Mouse (Mus musculus): ENCODE measurements around the gene Cdh23. TPM values are rescaled to one million over a fixed set of nuclear protein-coding genes. Genes with fewer than 3 reads are reported as not detected.

Cdh23 gene
- polyA plus RNA-seq, 1 experiment from 2014 or later: 0.57 TPM

DNA sequence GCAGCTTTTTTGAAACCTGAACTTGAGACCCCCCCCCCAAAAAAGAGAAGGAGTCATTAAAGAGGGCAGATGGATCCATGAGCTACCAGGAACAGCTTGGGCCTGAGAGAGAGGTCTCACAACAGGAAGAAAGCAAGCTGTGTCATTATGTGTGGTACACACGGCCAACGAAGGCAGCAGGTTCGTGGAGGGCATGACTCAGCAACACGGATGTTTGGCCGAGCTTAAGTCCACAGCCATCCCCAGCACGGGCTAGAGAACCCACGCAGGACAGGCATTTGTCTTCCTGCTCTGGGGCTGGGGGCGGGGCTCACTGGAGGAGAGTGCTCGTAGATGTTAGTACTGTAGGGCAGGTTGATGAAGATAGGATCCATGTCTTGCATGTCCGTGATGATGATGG lies 165.7 kb downstream of the Cdh23 start:
- H3K4me3 ChIP-seq (ENCODE audit: low read length): no peak overlapping the region
- WGBS: 73% methylated on average over 10 of the region's 10 CpGs
- no peaks in the 10 kb centered on the region for H3K36me3 ChIP-seq (ENCODE audit: control insufficient read depth, insufficient read depth, low read length)
- H3K4me2 ChIP-seq (replicated peaks; ENCODE audit: low read depth, low read length): no peak overlapping the region
- no peak for ATAC-seq (ENCODE audit: low FRiP score, low TSS enrichment)
- no peak overlapping the region for H3K9ac ChIP-seq (ENCODE audit: low read depth, low read length)
- peaks cover 3% of the 10 kb centered on the region; the same call in 1 of the 2 replicates for H3K27me3 ChIP-seq (ENCODE audit: control insufficient read depth, insufficient read depth, low read length)
- no peaks in the 10 kb centered on the region for H3K9me3 ChIP-seq (ENCODE audit: control insufficient read depth, low read length)
- H3K4me1 ChIP-seq (ENCODE audit: control insufficient read depth, insufficient read depth, low read length): no peaks in the 10 kb centered on the region
- no peak overlapping the region for H3K27ac ChIP-seq (ENCODE audit: low read depth, low read length)

GRCm38 (mm10) chr10:60527949-60528348 lies 168.3 kb downstream of the Cdh23 start:
- WGBS: 74% methylated on average over 7 of the region's 7 CpGs
- Histone ChIP-seq H3K9ac (ENCODE audit: low read depth, low read length) (no peak overlapping the region), H3K4me3 (ENCODE audit: low read length) (no peak overlapping the region), H3K4me2 (replicated peaks; ENCODE audit: low read depth, low read length) (no peak overlapping the region), H3K27me3 (ENCODE audit: control insufficient read depth, insufficient read depth, low read length) (peaks cover 3% of the 10 kb centered on the region; the same call in 1 of the 2 replicates), H3K27ac (ENCODE audit: low read depth, low read length) (no peak overlapping the region), H3K9me3 (ENCODE audit: control insufficient read depth, low read length) (no peaks in the 10 kb centered on the region), H3K36me3 (ENCODE audit: control insufficient read depth, insufficient read depth, low read length) (no peaks in the 10 kb centered on the region), H3K4me1 (ENCODE audit: control insufficient read depth, insufficient read depth, low read length) (no peaks in the 10 kb centered on the region)
- no peak for ATAC-seq (ENCODE audit: low FRiP score, low TSS enrichment)

DNA sequence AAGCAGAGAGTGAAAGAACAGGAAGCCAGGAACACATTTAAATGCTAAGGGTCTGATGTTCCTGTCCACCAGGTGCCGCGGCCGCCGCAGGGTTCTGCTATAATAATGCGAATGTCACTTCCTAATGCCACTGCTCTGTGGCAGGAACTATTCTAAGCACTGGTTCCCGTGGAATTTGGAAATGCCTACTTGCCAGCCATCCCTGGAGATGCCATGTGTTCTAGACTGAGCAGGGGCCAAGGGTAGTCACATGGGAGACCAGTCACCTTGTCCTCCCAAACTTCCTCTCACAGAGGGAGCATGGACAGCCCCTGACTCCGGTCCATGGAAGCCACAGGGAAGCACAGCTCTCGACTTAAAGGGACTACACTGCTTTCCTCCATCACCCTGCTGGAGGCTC lies 171.2 kb downstream of the Cdh23 start:
- no peak overlapping the region for H3K9ac ChIP-seq (ENCODE audit: low read depth, low read length)
- no peak for ATAC-seq (ENCODE audit: low FRiP score, low TSS enrichment)
- H3K27ac ChIP-seq (ENCODE audit: low read depth, low read length): no peak overlapping the region
- no peaks in the 10 kb centered on the region for H3K9me3 ChIP-seq (ENCODE audit: control insufficient read depth, low read length)
- no peaks in the 10 kb centered on the region for H3K4me1 ChIP-seq (ENCODE audit: control insufficient read depth, insufficient read depth, low read length)
- H3K4me3 ChIP-seq (ENCODE audit: low read length): no peak overlapping the region
- 77% methylated on average over 8 of the region's 8 CpGs for WGBS
- no peaks in the 10 kb centered on the region for H3K36me3 ChIP-seq (ENCODE audit: control insufficient read depth, insufficient read depth, low read length)
- H3K27me3 ChIP-seq (ENCODE audit: control insufficient read depth, insufficient read depth, low read length): peaks cover 3% of the 10 kb centered on the region; the same call in 1 of the 2 replicates
- H3K4me2 ChIP-seq (replicated peaks; ENCODE audit: low read depth, low read length): no peak overlapping the region

GRCm38 (mm10) chr10:60516286-60516685 lies 180.0 kb downstream of the Cdh23 start:
- whole genome bisulfite sequencing: 87% methylated on average over 11 of the region's 11 CpGs
- Histone ChIP-seq H3K4me2 (replicated peaks; ENCODE audit: low read depth, low read length) (no peak overlapping the region), H3K9ac (ENCODE audit: low read depth, low read length) (no peak overlapping the region), H3K9me3 (ENCODE audit: control insufficient read depth, low read length) (no peaks in the 10 kb centered on the region), H3K4me3 (ENCODE audit: low read length) (no peak overlapping the region), H3K36me3 (ENCODE audit: control insufficient read depth, insufficient read depth, low read length) (no peaks in the 10 kb centered on the region), H3K27me3 (ENCODE audit: control insufficient read depth, insufficient read depth, low read length) (no peaks in the 10 kb centered on the region), H3K27ac (ENCODE audit: low read depth, low read length) (no peak overlapping the region), H3K4me1 (ENCODE audit: control insufficient read depth, insufficient read depth, low read length) (no peaks in the 10 kb centered on the region)
- ATAC-seq (ENCODE audit: low FRiP score, low TSS enrichment): no peak

- Histone ChIP-seq H3K9ac (ENCODE audit: low read depth, low read length) (no peak overlapping the region), H3K36me3 (ENCODE audit: control insufficient read depth, insufficient read depth, low read length) (no peaks in the 10 kb centered on the region), H3K27me3 (ENCODE audit: control insufficient read depth, insufficient read depth, low read length) (no peaks in the 10 kb centered on the region), H3K4me1 (ENCODE audit: control insufficient read depth, insufficient read depth, low read length) (peaks cover 5% of the 10 kb centered on the region; the same call in 1 of the 2 replicates), H3K4me3 (ENCODE audit: low read length) (no peak overlapping the region), H3K4me2 (replicated peaks; ENCODE audit: low read depth, low read length) (no peak overlapping the region), H3K27ac (ENCODE audit: low read depth, low read length) (no peak overlapping the region), H3K9me3 (ENCODE audit: control insufficient read depth, low read length) (no peaks in the 10 kb centered on the region)
- no peak for ATAC-seq (ENCODE audit: low FRiP score, low TSS enrichment)
- 6% methylated on average over 4 of the region's 4 CpGs for WGBS
These were observed 197.8 kb downstream of the Cdh23 start for GRCm38 (mm10) chr10:60498538-60498937.

GRCm38 (mm10) chr10:60495070-60495469 lies 201.2 kb downstream of the Cdh23 start:
- Histone ChIP-seq H3K36me3 (ENCODE audit: control insufficient read depth, insufficient read depth, low read length) (no peaks in the 10 kb centered on the region), H3K27me3 (ENCODE audit: control insufficient read depth, insufficient read depth, low read length) (no peaks in the 10 kb centered on the region), H3K4me3 (ENCODE audit: low read length) (no peak overlapping the region), H3K4me2 (replicated peaks; ENCODE audit: low read depth, low read length) (no peak overlapping the region), H3K27ac (ENCODE audit: low read depth, low read length) (no peak overlapping the region), H3K9ac (ENCODE audit: low read depth, low read length) (no peak overlapping the region), H3K9me3 (ENCODE audit: control insufficient read depth, low read length) (no peaks in the 10 kb centered on the region), H3K4me1 (ENCODE audit: control insufficient read depth, insufficient read depth, low read length) (peaks cover 5% of the 10 kb centered on the region; the same call in 1 of the 2 replicates)
- ATAC-seq (ENCODE audit: low FRiP score, low TSS enrichment): no peak
- 12% methylated on average over 6 of the region's 6 CpGs for WGBS

- WGBS: 56% methylated on average over 2 of the region's 2 CpGs
- Histone ChIP-seq H3K9ac (ENCODE audit: low read depth, low read length) (no peak overlapping the region), H3K4me2 (replicated peaks; ENCODE audit: low read depth, low read length) (no peak overlapping the region), H3K4me1 (ENCODE audit: control insufficient read depth, insufficient read depth, low read length) (no peaks in the 10 kb centered on the region), H3K36me3 (ENCODE audit: control insufficient read depth, insufficient read depth, low read length) (no peaks in the 10 kb centered on the region), H3K27me3 (ENCODE audit: control insufficient read depth, insufficient read depth, low read length) (no peaks in the 10 kb centered on the region), H3K4me3 (ENCODE audit: low read length) (no peak overlapping the region), H3K27ac (ENCODE audit: low read depth, low read length) (no peak overlapping the region), H3K9me3 (ENCODE audit: control insufficient read depth, low read length) (no peaks in the 10 kb centered on the region)
- ATAC-seq (ENCODE audit: low FRiP score, low TSS enrichment): no peak
These were observed 204.8 kb downstream of the Cdh23 start for GRCm38 (mm10) chr10:60491538-60491937.

DNA sequence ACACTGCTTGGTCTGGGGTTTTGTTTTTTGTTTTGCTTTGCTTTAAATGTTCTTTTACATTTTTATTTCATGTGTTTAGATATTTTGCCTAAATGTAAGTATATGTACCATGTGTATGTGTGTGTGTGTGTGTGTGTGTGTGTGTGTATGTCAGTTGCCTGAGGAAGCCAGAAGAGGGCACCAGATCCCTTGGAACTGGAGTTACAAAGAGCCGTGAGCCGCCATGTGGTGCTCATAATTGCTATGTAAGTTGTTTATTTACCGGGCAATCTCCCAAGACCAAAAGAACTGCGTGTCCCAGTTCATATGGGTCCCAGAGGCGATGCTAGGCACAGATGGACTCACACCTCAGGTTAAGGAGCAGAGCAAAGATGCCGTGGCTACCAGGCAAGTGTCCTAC lies 214.9 kb downstream of the Cdh23 start:
- no peak overlapping the region for H3K4me2 ChIP-seq (replicated peaks; ENCODE audit: low read depth, low read length)
- no peak overlapping the region for H3K4me3 ChIP-seq (ENCODE audit: low read length)
- no peaks in the 10 kb centered on the region for H3K4me1 ChIP-seq (ENCODE audit: control insufficient read depth, insufficient read depth, low read length)
- ATAC-seq (ENCODE audit: low FRiP score, low TSS enrichment): no peak
- 0 out of 2 replicates have a peak, but pooled peaks cover 5% of the 10 kb centered on the region for H3K9me3 ChIP-seq (ENCODE audit: control insufficient read depth, low read length)
- H3K27me3 ChIP-seq (ENCODE audit: control insufficient read depth, insufficient read depth, low read length): no peaks in the 10 kb centered on the region
- WGBS: 96% methylated on average over 6 of the region's 6 CpGs
- no peak overlapping the region for H3K9ac ChIP-seq (ENCODE audit: low read depth, low read length)
- no peak overlapping the region for H3K27ac ChIP-seq (ENCODE audit: low read depth, low read length)
- no peaks in the 10 kb centered on the region for H3K36me3 ChIP-seq (ENCODE audit: control insufficient read depth, insufficient read depth, low read length)

DNA sequence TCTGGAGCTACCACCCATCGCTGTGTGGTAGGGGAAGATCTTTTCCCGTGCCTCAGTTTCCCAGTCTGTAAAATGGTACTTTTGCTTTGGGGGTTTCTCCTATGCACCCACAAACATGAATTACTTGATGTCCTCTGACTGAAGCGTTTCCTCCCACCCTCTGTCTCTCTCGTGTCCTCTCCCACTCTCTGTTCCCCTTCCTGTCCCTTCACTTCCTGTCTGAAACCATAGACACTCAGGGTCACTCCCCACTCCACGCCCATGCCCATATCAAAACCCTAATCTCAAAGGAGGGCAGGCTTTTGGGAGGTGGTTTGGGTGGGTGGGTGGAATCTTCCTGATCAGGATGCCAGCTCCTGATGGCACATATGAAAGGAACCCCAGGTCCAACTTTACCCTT lies 221.7 kb downstream of the Cdh23 start:
- H3K9me3 ChIP-seq (ENCODE audit: control insufficient read depth, low read length): no peaks in the 10 kb centered on the region
- no peak for ATAC-seq (ENCODE audit: low FRiP score, low TSS enrichment)
- WGBS: 63% methylated on average over 5 of the region's 5 CpGs

More for the DNA sequence above, 221.7 kb downstream of the Cdh23 start:
- Histone ChIP-seq H3K27ac (ENCODE audit: low read depth, low read length) (no peak overlapping the region), H3K27me3 (ENCODE audit: control insufficient read depth, insufficient read depth, low read length) (no peaks in the 10 kb centered on the region), H3K9ac (ENCODE audit: low read depth, low read length) (no peak overlapping the region), H3K4me3 (ENCODE audit: low read length) (no peak overlapping the region), H3K4me2 (replicated peaks; ENCODE audit: low read depth, low read length) (no peak overlapping the region), H3K36me3 (ENCODE audit: control insufficient read depth, insufficient read depth, low read length) (no peaks in the 10 kb centered on the region), H3K4me1 (ENCODE audit: control insufficient read depth, insufficient read depth, low read length) (no peaks in the 10 kb centered on the region)
